In genomic region chr8:122291549-122291948, GRCm38 (mm10) we compare ENCODE assay signal across 11 mouse cellular contexts. TPM values are rescaled to one million over a fixed set of nuclear protein-coding genes. Genes with fewer than 3 reads are reported as not detected.
A peak's percentile ranks its signal among the peaks of the same experiment; 100 is the strongest.
DNase-seq lines count a peak whose midpoint lies in the region; ATAC-seq and TF ChIP-seq lines count a peak whose summit lies in the region.
"Had no signal": no experiment of that assay in that cellular context is flagged by ENCODE, and none has a peak within 500 bp of the region (broad histone marks: within the 10 kb centered on the region; RNA-seq: fewer than 3 reads in every experiment).

No protein-coding gene starts in this region.

- TF ChIP-seq CTCF in forebrain, postnatal 0 days (IDR thresholded peaks at IDR 0.05; ENCODE audit: low read depth), result no peak
- no peak for TF ChIP-seq CTCF in stomach, postnatal 0 days (IDR thresholded peaks at IDR 0.05; ENCODE audit: low read depth)

- H3K9me3 ChIP-seq in forebrain, postnatal 0 days (ENCODE audit: low read length), result no peaks in the 10 kb centered on the region
- no peaks in the 10 kb centered on the region for H3K9me3 ChIP-seq in forebrain, embryonic 11.5 days (ENCODE audit: control insufficient read depth, low read length)
- H3K9me3 ChIP-seq in liver, embryonic 15.5 days (replicated peaks), result no peaks in the 10 kb centered on the region
- H3K9me3 ChIP-seq in stomach, postnatal 0 days (ENCODE audit: control insufficient read depth, low read length), result no peaks in the 10 kb centered on the region

- no peak overlapping the region for H3K4me3 ChIP-seq in forebrain, postnatal 0 days (ENCODE audit: low read depth, low read length)
- H3K4me3 ChIP-seq in forebrain, embryonic 11.5 days (ENCODE audit: low read depth, low read length), result no peak overlapping the region
- peak overlapping the region; percentile 14; the same call in 1 of the 2 replicates for H3K4me3 ChIP-seq in liver, embryonic 15.5 days (replicated peaks)
- no peak overlapping the region for H3K4me3 ChIP-seq in stomach, postnatal 0 days (ENCODE audit: low read depth, low read length)
- H3K4me3 ChIP-seq: gastrocnemius, adult 2 months; left cerebral cortex, adult 2 months had no signal

- ATAC-seq in forebrain, postnatal 0 days, result peak; percentile 47; the same call in 1 of the 2 replicates
- no peak for ATAC-seq in forebrain, embryonic 11.5 days (replicated peaks; ENCODE audit: low FRiP score)
- ATAC-seq in liver, embryonic 15.5 days (ENCODE audit: insufficient read depth), result no peak
- ATAC-seq in stomach, postnatal 0 days (ENCODE audit: low FRiP score, low TSS enrichment), result no peak

- H3K4me2 ChIP-seq in forebrain, postnatal 0 days (ENCODE audit: low read depth), result no peak overlapping the region
- no peak overlapping the region for H3K4me2 ChIP-seq in forebrain, embryonic 11.5 days (ENCODE audit: low read depth, low read length, severe bottlenecking)
- peak overlapping the region; percentile 96 for H3K4me2 ChIP-seq in liver, embryonic 15.5 days
- H3K4me2 ChIP-seq in stomach, postnatal 0 days (replicated peaks; ENCODE audit: low read depth), result no peak overlapping the region

- H3K27me3 ChIP-seq in forebrain, postnatal 0 days (ENCODE audit: insufficient read depth, low read length), result no peaks in the 10 kb centered on the region
- no peaks in the 10 kb centered on the region for H3K27me3 ChIP-seq in forebrain, embryonic 11.5 days (ENCODE audit: control insufficient read depth, insufficient read depth, low read length)
- H3K27me3 ChIP-seq in liver, embryonic 15.5 days, result no peaks in the 10 kb centered on the region
- H3K27me3 ChIP-seq in stomach, postnatal 0 days (ENCODE audit: control insufficient read depth, insufficient read depth, low read length), result no peaks in the 10 kb centered on the region

- no peak for DNase-seq in forebrain, postnatal 0 days
- no peak for DNase-seq in forebrain, embryonic 11.5 days (ENCODE audit: low spot score)
- DNase-seq in thymus, postnatal 0 days (ENCODE audit: low spot score), result peak; percentile 56
- no peak for DNase-seq in thymus, postnatal 25 days
- DNase-seq in stomach, postnatal 0 days (ENCODE audit: low spot score), result peak; percentile 58
- no peak for DNase-seq in layer of hippocampus, adult 9-10 months (ENCODE audit: low spot score)
- no peak for DNase-seq in ovary, adult 18-20 months (ENCODE audit: low spot score)
- DNase-seq: gastrocnemius, adult 2 months; kidney, adult 8-10 months had no signal

- H3K9ac ChIP-seq in forebrain, postnatal 0 days, result no peak overlapping the region
- H3K9ac ChIP-seq in forebrain, embryonic 11.5 days (ENCODE audit: low read length), result no peak overlapping the region
- peak overlapping the region; percentile 99 for H3K9ac ChIP-seq in liver, embryonic 15.5 days
- H3K9ac ChIP-seq in stomach, postnatal 0 days (ENCODE audit: low read length), result no peak overlapping the region

- H3K27ac ChIP-seq in forebrain, postnatal 0 days (ENCODE audit: low read depth, low read length), result no peak overlapping the region
- H3K27ac ChIP-seq in forebrain, embryonic 11.5 days (ENCODE audit: low read depth, low read length), result no peak overlapping the region
- peak overlapping the region; percentile 95 for H3K27ac ChIP-seq in liver, embryonic 15.5 days (replicated peaks)
- H3K27ac ChIP-seq in stomach, postnatal 0 days (replicated peaks), result no peak overlapping the region; the same call in 1 of the 2 replicates
- H3K27ac ChIP-seq: gastrocnemius, adult 2 months; left cerebral cortex, adult 2 months had no signal

- WGBS in forebrain, postnatal 0 days, result 27% methylated on average over 10 of the region's 10 CpGs
- WGBS in forebrain, embryonic 11.5 days, result 36% methylated on average over 10 of the region's 10 CpGs
- WGBS in liver, embryonic 15.5 days (ENCODE audit: insufficient replicate concordance), result 48% methylated on average over 10 of the region's 10 CpGs
- WGBS in stomach, postnatal 0 days, result 62% methylated on average over 10 of the region's 10 CpGs

- H3K36me3 ChIP-seq in forebrain, postnatal 0 days (ENCODE audit: insufficient read depth), result no peaks in the 10 kb centered on the region
- H3K36me3 ChIP-seq in forebrain, embryonic 11.5 days (ENCODE audit: control insufficient read depth, insufficient read depth, low read length), result no peaks in the 10 kb centered on the region
- H3K36me3 ChIP-seq in liver, embryonic 15.5 days (replicated peaks), result peaks cover 62% of the 10 kb centered on the region
- no peaks in the 10 kb centered on the region for H3K36me3 ChIP-seq in stomach, postnatal 0 days (ENCODE audit: control insufficient read depth, insufficient read depth, low read length)

- TF ChIP-seq EP300 in stomach, postnatal 0 days (optimal IDR thresholded peaks at IDR 0.05), result no peak

- no peaks in the 10 kb centered on the region for H3K4me1 ChIP-seq in forebrain, postnatal 0 days (ENCODE audit: insufficient read depth)
- H3K4me1 ChIP-seq in forebrain, embryonic 11.5 days (replicated peaks; ENCODE audit: control insufficient read depth, insufficient read depth, low read length), result peaks cover 6% of the 10 kb centered on the region; the same call in 1 of the 2 replicates
- H3K4me1 ChIP-seq in liver, embryonic 15.5 days (replicated peaks), result peaks cover 100% of the 10 kb centered on the region
- H3K4me1 ChIP-seq in stomach, postnatal 0 days (replicated peaks; ENCODE audit: control insufficient read depth, insufficient read depth), result peaks cover 5% of the 10 kb centered on the region; the same call in 1 of the 2 replicates

RNA-seq across cellular contexts. Expression of gene Zfpm1, which starts 9.6 kb away (rescaled TPM):
- total RNA-seq in forebrain, postnatal 0 days (2014; rRNA removed), result 9.5 and 10.1 TPM in 2 replicates
- 0.87 and 1.1 TPM in 2 replicates for polyA plus RNA-seq in forebrain, postnatal 0 days (2015; fragmentation: Nextera tagmentation; extraction: Ambion mirVana)
- 1.4 and 2.1 TPM in 2 replicates for polyA plus RNA-seq in forebrain, embryonic 11.5 days (2014; fragmentation: Nextera tagmentation; extraction: Ambion mirVana)
- 3.9 and 5.4 TPM in 2 replicates for polyA plus RNA-seq in thymus, postnatal 0 days (2015; fragmentation: Nextera tagmentation; extraction: Ambion mirVana)
- 12.0 and 14.9 TPM in 2 replicates for polyA plus RNA-seq in liver, embryonic 15.5 days (2015; fragmentation: Nextera tagmentation; extraction: Ambion mirVana)
- 2.3 and 2.8 TPM in 2 replicates for polyA plus RNA-seq in stomach, postnatal 0 days (2015; fragmentation: Nextera tagmentation; extraction: Ambion mirVana)

Comparison
In these comparisons a context has a peak if more than half of its experiments do, and no peak if none do; other contexts are left out.
1. DNase-seq: peak in thymus, postnatal 0 days (single experiment) and stomach, postnatal 0 days (single experiment); none in forebrain, postnatal 0 days (single experiment), forebrain, embryonic 11.5 days (single experiment), thymus, postnatal 25 days (single experiment), layer of hippocampus, adult 9-10 months (single experiment) and ovary, adult 18-20 months (single experiment).